Mouse (Mus musculus) lung, adult 2 months (tissue): ENCODE measurements around the gene 1190002N15Rik.

ENCODE experiments used
- CTCF ChIP-seq: fragments of 200-500 bp; IDR thresholded peaks from 2 replicates; pipeline ENCODE4 v1.5.1; 2011; ENCODE audit warnings: mild to moderate bottlenecking, low read length, control low read depth; ENCODE audit not compliant: insufficient read depth
- POLR2A ChIP-seq: fragments of 200-500 bp; IDR thresholded peaks from 2 replicates; pipeline ENCODE4 v1.6.1; 2011; ENCODE audit warnings: low read depth, mild to moderate bottlenecking, control low read depth, low read length, borderline replicate concordance; ENCODE audit errors: extremely low read depth

GRCm38 (mm10) chr9:94536261-94536905 lies 1.5 kb downstream of the 1190002N15Rik start:
- TF ChIP-seq CTCF (no peak), POLR2A (no peak)
